In the genomic region with DNA sequence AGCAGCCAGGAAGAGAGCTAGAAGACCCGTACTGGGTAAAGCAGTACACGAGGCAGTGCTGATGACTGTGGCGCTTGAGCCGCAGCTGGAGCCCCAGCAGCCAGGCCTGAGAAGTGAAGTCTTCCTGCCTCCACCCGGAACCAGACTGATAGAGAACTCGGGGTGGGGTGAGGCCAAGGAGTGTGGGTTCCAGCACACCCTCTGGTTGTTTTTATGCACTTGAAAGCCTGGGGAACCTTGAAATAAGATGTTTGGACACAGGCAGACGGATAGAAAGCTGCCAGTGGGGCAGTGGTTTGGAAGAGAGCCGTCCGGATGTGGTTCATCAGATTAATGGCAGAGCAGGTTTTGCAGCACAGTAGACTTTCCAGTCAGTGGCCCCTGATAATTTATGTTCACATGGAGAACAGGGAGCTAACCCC, we compare ENCODE assay signal across 17 mouse cellular contexts. TPM values are rescaled to one million over a fixed set of nuclear protein-coding genes. Genes with fewer than 3 reads are reported as not detected.
A peak's percentile ranks its signal among the peaks of the same experiment; 100 is the strongest.
DNase-seq lines count a peak whose midpoint lies in the region; ATAC-seq and TF ChIP-seq lines count a peak whose summit lies in the region.
"Had no signal": no experiment of that assay in that cellular context is flagged by ENCODE, and none has a peak within 500 bp of the region (broad histone marks: within the 10 kb centered on the region; RNA-seq: fewer than 3 reads in every experiment).

No protein-coding gene starts in this region.

- no peaks in the 10 kb centered on the region for H3K36me3 ChIP-seq in heart, embryonic 11.5 days (ENCODE audit: control insufficient read depth, insufficient read depth, low read length)
- peaks cover 2% of the 10 kb centered on the region; the same call in 1 of the 2 replicates for H3K36me3 ChIP-seq in spleen, adult 2 months (ENCODE audit: control insufficient read depth, insufficient read depth, low read length)
- H3K36me3 ChIP-seq: forebrain, embryonic 15.5 days; midbrain, embryonic 10.5 days had no signal

- H3K9me3 ChIP-seq in heart, embryonic 11.5 days (replicated peaks; ENCODE audit: control insufficient read depth, low read length) = no peaks in the 10 kb centered on the region
- H3K9me3 ChIP-seq: forebrain, embryonic 15.5 days; heart, embryonic 10.5 days; limb, embryonic 13.5 days; midbrain, embryonic 10.5 days had no signal

- TF ChIP-seq CTCF in spleen, adult 2 months (IDR thresholded peaks at IDR 0.05; ENCODE audit: extremely low read depth, insufficient read depth, insufficient read length, insufficient replicate concordance) = no peak

- H3K27me3 ChIP-seq in heart, embryonic 11.5 days (ENCODE audit: control insufficient read depth, insufficient read depth, low read length) = no peaks in the 10 kb centered on the region
- no peaks in the 10 kb centered on the region for H3K27me3 ChIP-seq in spleen, adult 2 months (ENCODE audit: control insufficient read depth, insufficient read depth, low read length)
- H3K27me3 ChIP-seq: forebrain, embryonic 15.5 days; limb, embryonic 13.5 days had no signal

- DNase-seq in heart, adult 11 months = peak; percentile 56
- no peak for DNase-seq in spleen, adult 2 months (ENCODE audit: low read depth in 1 of 2, low spot score in 2 of 2)
- DNase-seq in spleen, postnatal 36 days (ENCODE audit: low spot score in 2 of 2) = no peak
- no peak for DNase-seq in adipocyte (ENCODE audit: low spot score)
- no peak for DNase-seq in cerebellum, postnatal 36 days
- DNase-seq: cerebellum, adult 9-11 months; lung, postnatal 14 days; thymus, postnatal 14 days had no signal

- no peaks in the 10 kb centered on the region for H3K4me1 ChIP-seq in heart, embryonic 11.5 days (ENCODE audit: control insufficient read depth, insufficient read depth, low read length)
- no peaks in the 10 kb centered on the region for H3K4me1 ChIP-seq in spleen, adult 2 months (ENCODE audit: control insufficient read depth, insufficient read depth, insufficient read length)
- H3K4me1 ChIP-seq: forebrain, embryonic 15.5 days; heart, embryonic 10.5 days; limb, embryonic 13.5 days had no signal

- 78% methylated on average over 9 of the region's 9 CpGs for WGBS in heart, embryonic 11.5 days (ENCODE audit: insufficient replicate concordance)
- 67% methylated on average over 9 of the region's 9 CpGs for whole genome bisulfite sequencing in spleen, adult 2 months

- ATAC-seq in heart, embryonic 11.5 days (replicated peaks; ENCODE audit: insufficient number of reproducible peaks, low FRiP score, low TSS enrichment) = no peak
- ATAC-seq in common myeloid progenitor, adult 5-6 weeks (replicated peaks; ENCODE audit: low read depth, poor library complexity, severe bottlenecking) = peak; percentile 89
- peak; percentile 91 for ATAC-seq in megakaryocyte-erythroid progenitor cell, adult 5-6 weeks (replicated peaks; ENCODE audit: low FRiP score, low TSS enrichment, poor library complexity, severe bottlenecking)
- ATAC-seq: forebrain, embryonic 15.5 days; hindbrain, postnatal 0 days had no signal

- H3K27ac ChIP-seq in heart, embryonic 11.5 days (ENCODE audit: low read depth, low read length) = no peak overlapping the region
- peak overlapping the region; percentile 54; the same call in 1 of the 2 replicates for H3K27ac ChIP-seq in spleen, adult 2 months (ENCODE audit: insufficient read depth, low read length)
- H3K27ac ChIP-seq: forebrain, embryonic 15.5 days; heart, embryonic 10.5 days; hindbrain, postnatal 0 days; limb, embryonic 13.5 days; midbrain, embryonic 10.5 days had no signal

- no peak overlapping the region for H3K9ac ChIP-seq in heart, embryonic 11.5 days (ENCODE audit: low read depth, low read length)
- H3K9ac ChIP-seq: forebrain, embryonic 15.5 days; limb, embryonic 13.5 days had no signal

- H3K4me3 ChIP-seq in heart, embryonic 11.5 days (ENCODE audit: low read depth, low read length) = no peak overlapping the region
- H3K4me3 ChIP-seq in spleen, adult 2 months (ENCODE audit: extremely low read depth, insufficient read depth, insufficient read length) = no peak overlapping the region
- H3K4me3 ChIP-seq: erythroblast, embryonic 14.5 days; forebrain, embryonic 15.5 days; heart, embryonic 10.5 days; limb, embryonic 13.5 days; midbrain, embryonic 10.5 days had no signal

- no peak for TF ChIP-seq POLR2A in spleen, adult 2 months (IDR thresholded peaks at IDR 0.05; ENCODE audit: low read depth, low read length)

- H3K4me2 ChIP-seq in heart, embryonic 11.5 days = no peak overlapping the region
- H3K4me2 ChIP-seq: forebrain, embryonic 15.5 days; limb, embryonic 13.5 days had no signal

RNA-seq across cellular contexts. Expression of gene Ttc27, which starts 51.9 kb away (rescaled TPM):
- polyA plus RNA-seq in heart, embryonic 11.5 days (2014; fragmentation: Nextera tagmentation; extraction: Ambion mirVana) = 17.0 and 18.5 TPM in 2 replicates
- polyA plus RNA-seq in spleen, adult 2 months (2012; rRNA removed) = 2.4 and 4.4 TPM in 2 replicates
- total RNA-seq in common myeloid progenitor, adult 5-6 weeks (2017) = 66.6 and 87.2 TPM in 2 replicates
- total RNA-seq in megakaryocyte-erythroid progenitor cell, adult 5-6 weeks (2014; fragmentation: Nextera tagmentation) = 65.9 and 82.0 TPM in 2 replicates
- 50.6 and 77.5 TPM in 2 replicates for total RNA-seq in megakaryocyte-erythroid progenitor cell, adult 5-6 weeks (2017)
